Mouse (Mus musculus) myocyte (in vitro differentiated cells): ENCODE results near the gene Bcar3. TPM values are rescaled to one million over a fixed set of nuclear protein-coding genes. Genes with fewer than 3 reads are reported as not detected.

Experiments
- H3K27me3 ChIP-seq: one replicate; pipeline ENCODE4 v1.6.1; 2011; ENCODE audit not compliant: control insufficient read depth, insufficient read depth, insufficient read length
- H3K36me3 ChIP-seq: one replicate; pipeline ENCODE4 v1.6.1; 2011; ENCODE audit not compliant: control insufficient read depth, insufficient read depth
- H3K4me2 ChIP-seq: one replicate; pipeline ENCODE4 v1.6.1; 2011; ENCODE audit warnings: low read depth, control low read depth
- H3K4me3 ChIP-seq: one replicate; pipeline ENCODE4 v1.5.1; 2011; ENCODE audit warnings: mild to moderate bottlenecking, control low read depth, moderate library complexity
- H3K79me2 ChIP-seq: one replicate; pipeline ENCODE4 v1.6.1; 2011; ENCODE audit not compliant: control insufficient read depth, insufficient read depth
- H3ac ChIP-seq: one replicate; pipeline ENCODE4 v1.6.1; 2011; ENCODE audit not compliant: control insufficient read depth, insufficient read length
- CEBPB ChIP-seq: IDR thresholded peaks from 2 replicates; pipeline ENCODE4 v1.6.1; 2011; ENCODE audit warnings: mild to moderate bottlenecking, moderate library complexity; ENCODE audit not compliant: poor library complexity, insufficient read depth, severe bottlenecking
- E2F4 ChIP-seq: IDR thresholded peaks from one replicate; pipeline ENCODE4 v1.6.1; 2011; ENCODE audit warnings: mild to moderate bottlenecking, control low read depth, moderate library complexity; ENCODE audit not compliant: insufficient read depth
- MAX ChIP-seq: IDR thresholded peaks from one replicate; pipeline ENCODE4 v1.6.1; 2011; ENCODE audit warnings: low read depth, mild to moderate bottlenecking, control low read depth
- MYOD1 ChIP-seq, 3 experiments: IDR thresholded peaks; one replicate each; pipeline ENCODE4 v1.6.1; 2011; ENCODE audit warnings: control low read depth in 2 of 3, low read depth in 2 of 3, mild to moderate bottlenecking in 2 of 3, moderate library complexity in 1 of 3; ENCODE audit not compliant: insufficient read length in 2 of 3, control insufficient read depth in 1 of 3
- MYOG ChIP-seq, 3 experiments: IDR thresholded peaks; one replicate each; pipeline ENCODE4 v1.6.1; 2011; ENCODE audit warnings: control low read depth in 2 of 3, low read depth in 2 of 3, mild to moderate bottlenecking in 2 of 3; ENCODE audit not compliant: insufficient read length in 2 of 3, control insufficient read depth in 1 of 3, insufficient read depth in 1 of 3
- POLR2A ChIP-seq: IDR thresholded peaks from one replicate; pipeline ENCODE4 v1.6.1; 2011; ENCODE audit warnings: low read depth, mild to moderate bottlenecking, control low read depth, moderate library complexity; ENCODE audit not compliant: insufficient read length
- POLR2AphosphoS2 ChIP-seq: IDR thresholded peaks from one replicate; pipeline ENCODE4 v1.6.1; 2011; ENCODE audit warnings: low read depth, control low read depth; ENCODE audit not compliant: insufficient read length
- REST ChIP-seq: IDR thresholded peaks from one replicate; pipeline ENCODE4 v1.6.1; 2011; ENCODE audit warnings: mild to moderate bottlenecking, control low read depth, moderate library complexity; ENCODE audit not compliant: insufficient read depth, insufficient read length
- SRF ChIP-seq: IDR thresholded peaks from one replicate; pipeline ENCODE4 v1.6.1; 2011; ENCODE audit warnings: low read depth; ENCODE audit not compliant: control insufficient read depth, insufficient read length
- TCF12 ChIP-seq: IDR thresholded peaks from one replicate; pipeline ENCODE4 v1.6.1; 2011; ENCODE audit warnings: mild to moderate bottlenecking, control low read depth; ENCODE audit not compliant: poor library complexity, insufficient read depth, severe bottlenecking
- TCF3 ChIP-seq: IDR thresholded peaks from one replicate; pipeline ENCODE4 v1.6.1; 2011; ENCODE audit warnings: low read depth, control low read depth; ENCODE audit not compliant: insufficient read length
- USF1 ChIP-seq: IDR thresholded peaks from one replicate; pipeline ENCODE4 v1.6.1; 2011; ENCODE audit warnings: low read depth, mild to moderate bottlenecking, control low read depth, moderate library complexity
- polyA plus RNA-seq: library from polyadenylated mRNA; unstranded; fragments of >200 nt; fragmentation: generic; extraction: Trizol; gene quantifications from one replicate; pipeline ENCODE4 v1.2.1, GENCODE M21; 2012; ENCODE audit warnings: missing spikeins

Gene Bcar3
- polyA plus RNA-seq, 1 experiment: 21.4 TPM

- H3K4me3 ChIP-seq: peak overlapping the region; percentile 10
- H3K4me2 ChIP-seq: peak overlapping the region; percentile 84
- H3K36me3 ChIP-seq: no peaks in the 10 kb centered on the region
- TF ChIP-seq TCF12 (no peak), SRF (peak; percentile 7), POLR2A (no peak), POLR2AphosphoS2 (no peak), MYOG (IDR thresholded peaks at IDR 0.05; ENCODE audit: control insufficient read depth in 1 of 3, insufficient read depth in 1 of 3, insufficient read length in 2 of 3, low read depth in 2 of 3) (peak; percentile 61 to 90 (median 82)), USF1 (no peak), MYOD1 (IDR thresholded peaks at IDR 0.05; ENCODE audit: control insufficient read depth in 1 of 3, insufficient read length in 2 of 3, low read depth in 2 of 3) (peak in 2 of 3 experiments; percentile 90 to 91), MAX (no peak), E2F4 (no peak), REST (no peak), TCF3 (peak; percentile 48), CEBPB (no peak)
- no peaks in the 10 kb centered on the region for H3K79me2 ChIP-seq
- no peak overlapping the region for H3ac ChIP-seq
- no peaks in the 10 kb centered on the region for H3K27me3 ChIP-seq
Measured at GRCm38 (mm10) chr3:122413729-122414561, 120.0 kb downstream of the Bcar3 start.

- H3K79me2 ChIP-seq: peaks cover 5% of the 10 kb centered on the region
- H3K36me3 ChIP-seq: no peaks in the 10 kb centered on the region
Measured at GRCm38 (mm10) chr3:122414868-122415267, 120.9 kb downstream of the Bcar3 start.

GRCm38 (mm10) chr3:122417466-122417865 is 123.5 kb downstream of the Bcar3 start:
- Histone ChIP-seq H3K79me2 (peaks cover 27% of the 10 kb centered on the region), H3ac (no peak overlapping the region), H3K27me3 (no peaks in the 10 kb centered on the region), H3K4me2 (no peak overlapping the region), H3K36me3 (no peaks in the 10 kb centered on the region), H3K4me3 (no peak overlapping the region)
- no peak for TF ChIP-seq SRF

More at GRCm38 (mm10) chr3:122414868-122415267, 120.9 kb downstream of the Bcar3 start:
- peak in 2 of 3 experiments; percentile 45 to 84 for TF ChIP-seq MYOG (IDR thresholded peaks at IDR 0.05; ENCODE audit: control insufficient read depth in 1 of 3, insufficient read depth in 1 of 3, insufficient read length in 2 of 3, low read depth in 2 of 3)
- peak; percentile 91 for TF ChIP-seq TCF12
- TF ChIP-seq MYOD1 (IDR thresholded peaks at IDR 0.05; ENCODE audit: control insufficient read depth in 1 of 3, insufficient read length in 2 of 3, low read depth in 2 of 3): peak; percentile 96 to 99 (median 98)
- TF ChIP-seq POLR2A: no peak
- peak; percentile 55 for TF ChIP-seq TCF3
- no peak for TF ChIP-seq MAX
- H3K27me3 ChIP-seq: no peaks in the 10 kb centered on the region
- H3K4me2 ChIP-seq: peak overlapping the region; percentile 84
- H3ac ChIP-seq: no peak overlapping the region
- H3K4me3 ChIP-seq: no peak overlapping the region

- Histone ChIP-seq H3K27me3 (no peaks in the 10 kb centered on the region), H3K36me3 (no peaks in the 10 kb centered on the region), H3K79me2 (peaks cover 39% of the 10 kb centered on the region), H3ac (no peak overlapping the region), H3K4me3 (peak overlapping the region; percentile 86), H3K4me2 (peak overlapping the region; percentile 97)
- TF ChIP-seq TCF12 (no peak), MYOD1 (IDR thresholded peaks at IDR 0.05; ENCODE audit: control insufficient read depth in 1 of 3, insufficient read length in 2 of 3, low read depth in 2 of 3) (no peak), POLR2A (no peak), TCF3 (no peak), POLR2AphosphoS2 (no peak), MYOG (IDR thresholded peaks at IDR 0.05; ENCODE audit: control insufficient read depth in 1 of 3, insufficient read depth in 1 of 3, insufficient read length in 2 of 3, low read depth in 2 of 3) (no peak), E2F4 (no peak), REST (no peak), MAX (no peak), CEBPB (no peak), SRF (no peak), USF1 (no peak)
Measured at GRCm38 (mm10) chr3:122418564-122419274, 124.8 kb downstream of the Bcar3 start.
